Mouse (Mus musculus) cerebellum, adult (tissue): ENCODE measurements at regions not wholly inside any gene's neighbourhood (a gene's known extent, or its start where the extent isn't known, plus 50 kb on each side); places are given as distances from the start of the nearest gene placed in this dataset.
A peak's percentile ranks its signal among the peaks of the same experiment; 100 is the strongest.
"Not testable (repeated sequence)": the region's sequence is repeated elsewhere in the genome, so short reads cannot be mapped to it uniquely, and the experiment has no call there.

ENCODE experiments used
- ATAC-seq: cut with Nextera tagmentation; 2 replicates; pipeline ENCODE4 v1.9.2; 2017; ENCODE audit warnings: mild to moderate bottlenecking, moderate library complexity, mixed read lengths; ENCODE audit not compliant: insufficient number of reproducible peaks, low FRiP score, low TSS enrichment

DNA sequence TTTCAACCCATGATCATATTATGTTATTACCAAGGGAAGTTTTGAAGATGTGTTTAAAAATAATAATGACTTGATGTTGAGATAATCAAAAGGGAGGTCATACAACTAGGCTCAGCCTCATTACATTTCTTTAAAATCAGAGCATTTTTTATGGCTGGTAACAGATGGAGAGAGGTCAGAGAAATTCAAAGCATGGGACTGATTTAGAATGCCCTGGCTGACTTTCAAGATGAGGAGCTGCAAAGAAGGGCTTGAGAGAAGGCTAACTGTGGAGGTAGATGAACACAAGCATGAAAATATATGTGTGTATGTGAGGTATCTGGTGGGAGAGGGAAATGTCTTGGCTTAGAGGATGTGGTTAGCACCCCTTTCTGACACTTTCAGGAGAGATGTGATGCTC, 502.6 kb upstream of the Gdi2 start:
- ATAC-seq, result not testable (repeated sequence)

DNA sequence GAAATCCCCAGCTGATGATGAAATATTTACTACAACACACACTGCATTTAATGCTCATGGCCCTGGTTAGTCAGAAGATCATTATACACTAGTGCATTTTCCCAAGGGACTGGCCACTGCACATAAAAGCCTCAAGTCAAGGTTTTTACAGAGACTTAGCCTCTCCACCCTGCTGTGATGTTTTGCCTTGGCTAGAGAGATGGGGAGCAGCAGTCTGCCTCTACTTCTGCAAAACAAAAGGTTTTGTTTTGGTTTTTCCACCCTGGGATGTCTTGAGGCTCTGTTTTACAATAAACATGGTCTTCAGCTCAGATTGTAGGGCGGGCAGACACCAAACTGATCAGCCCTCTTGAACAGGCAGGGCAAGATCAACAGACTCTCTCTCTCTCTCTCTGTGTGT, 500.9 kb upstream of the Gdi2 start:
- not testable (repeated sequence) for ATAC-seq

DNA sequence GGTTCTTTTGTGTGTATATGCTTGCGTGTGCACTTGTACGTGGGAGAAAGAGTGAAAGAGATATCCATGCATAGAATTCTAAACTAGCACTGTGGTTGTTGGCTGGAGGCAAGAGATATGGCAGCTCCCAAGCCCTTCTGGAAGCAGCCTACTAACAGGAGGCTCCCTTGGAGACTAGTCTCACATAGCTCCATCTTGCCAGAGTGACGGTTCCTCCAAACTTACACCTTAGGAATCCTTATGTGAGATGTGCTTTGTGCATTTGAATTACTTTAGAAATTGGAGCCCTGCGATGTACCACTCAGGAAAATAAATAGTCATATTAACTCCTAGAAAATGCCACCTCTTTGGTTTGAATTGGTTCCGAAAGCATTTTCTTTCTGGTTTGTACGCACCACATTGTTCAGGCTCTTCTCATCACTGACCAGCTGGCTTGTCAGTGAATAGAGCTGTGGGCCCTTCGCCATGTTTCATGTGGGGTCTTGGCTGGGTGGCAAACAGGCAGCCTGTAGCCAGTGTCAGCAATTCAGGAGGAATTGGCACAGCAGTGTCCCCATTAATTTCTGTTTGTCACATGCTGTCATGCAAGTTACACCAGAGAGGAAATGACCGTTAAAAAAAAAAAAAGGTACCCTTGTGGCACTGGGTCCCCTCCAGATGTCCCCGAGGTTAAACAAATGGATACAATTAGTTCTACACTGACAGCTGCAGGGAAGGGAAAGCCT, 491.3 kb upstream of the Gdi2 start:
- ATAC-seq, result 0 out of 2 replicates have a peak, but pooled peaks have one; percentile 40

DNA sequence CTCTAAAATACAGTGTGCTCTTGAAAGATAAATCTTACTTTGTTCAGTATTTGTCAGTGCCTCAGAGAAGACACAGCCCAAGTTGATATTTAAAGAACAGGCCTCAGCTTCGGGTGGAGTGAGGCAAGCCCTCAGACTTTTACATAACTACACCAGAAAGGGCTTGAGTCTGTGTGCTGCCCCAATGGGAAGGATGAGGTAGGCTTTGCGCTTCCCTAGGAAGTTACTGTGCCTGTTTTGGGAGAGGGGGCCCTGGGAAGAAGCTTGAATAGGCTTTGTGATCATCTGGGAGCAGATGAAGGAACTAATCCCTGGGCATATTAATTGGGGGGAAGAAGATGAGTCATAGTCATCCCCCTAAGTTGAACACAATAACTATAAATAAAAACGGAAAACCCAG, 454.4 kb upstream of the Gdi2 start:
- ATAC-seq, result not testable (repeated sequence)

DNA sequence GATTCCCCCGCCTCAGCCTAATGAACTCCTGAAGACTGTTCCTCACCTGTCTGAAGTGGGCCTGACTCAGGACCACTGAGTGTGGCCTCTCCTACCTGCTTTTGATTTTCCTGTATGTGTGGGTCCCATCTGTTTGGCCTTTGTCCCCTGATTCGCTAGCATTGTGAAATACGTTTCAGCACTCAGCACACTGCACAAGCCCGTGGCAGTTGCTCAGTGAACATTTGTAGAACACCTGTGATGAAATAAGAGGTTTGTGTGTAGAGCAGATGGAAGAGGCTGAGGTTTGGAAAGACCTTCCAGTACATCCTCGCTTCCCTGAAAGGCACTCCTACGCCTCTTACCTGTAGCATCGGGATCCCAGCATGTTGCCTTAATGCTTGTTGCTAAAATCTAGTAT, 447.9 kb upstream of the Gdi2 start:
- ATAC-seq, result not testable (repeated sequence)

DNA sequence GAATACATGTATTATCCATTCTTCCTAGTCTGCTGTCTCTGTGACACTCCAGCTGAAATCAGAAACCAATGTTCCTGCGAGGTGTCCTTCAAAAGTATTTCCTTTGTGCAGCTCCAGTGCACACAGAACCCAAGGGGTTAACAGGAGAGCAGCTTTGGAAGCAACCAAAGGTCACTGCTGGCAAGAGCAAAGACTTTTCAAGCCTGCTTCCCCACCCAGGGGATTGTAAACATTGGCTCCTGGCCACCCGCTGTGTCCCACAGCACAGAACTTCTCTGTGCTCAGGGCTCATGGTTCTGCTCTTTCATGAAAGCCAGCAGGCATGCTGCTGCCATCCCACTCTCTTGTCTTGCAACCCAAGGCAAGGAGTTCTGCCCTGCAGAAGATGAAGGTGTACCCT, 431.3 kb upstream of the Gdi2 start:
- not testable (repeated sequence) for ATAC-seq

DNA sequence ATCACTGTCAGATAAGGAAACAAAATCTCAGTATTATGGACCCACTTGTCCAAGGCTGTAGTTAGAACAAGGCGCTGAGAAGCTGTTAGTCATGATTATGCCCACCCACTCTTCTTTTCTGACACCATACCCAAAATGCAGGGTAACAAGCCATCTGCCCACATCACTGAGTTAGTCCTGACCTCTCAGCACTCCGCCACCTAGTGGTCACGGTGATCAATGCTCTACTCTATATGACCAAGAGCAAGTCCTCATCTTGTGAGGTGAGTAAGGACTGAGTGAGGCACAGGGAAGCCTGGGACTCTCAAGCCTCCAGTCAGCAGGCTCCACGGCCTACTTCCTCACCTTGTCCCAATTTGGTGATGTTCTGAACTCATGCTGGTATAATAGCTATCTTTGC, 409.7 kb upstream of the Gdi2 start:
- peak; percentile 68; the same call in 1 of the 2 replicates for ATAC-seq

DNA sequence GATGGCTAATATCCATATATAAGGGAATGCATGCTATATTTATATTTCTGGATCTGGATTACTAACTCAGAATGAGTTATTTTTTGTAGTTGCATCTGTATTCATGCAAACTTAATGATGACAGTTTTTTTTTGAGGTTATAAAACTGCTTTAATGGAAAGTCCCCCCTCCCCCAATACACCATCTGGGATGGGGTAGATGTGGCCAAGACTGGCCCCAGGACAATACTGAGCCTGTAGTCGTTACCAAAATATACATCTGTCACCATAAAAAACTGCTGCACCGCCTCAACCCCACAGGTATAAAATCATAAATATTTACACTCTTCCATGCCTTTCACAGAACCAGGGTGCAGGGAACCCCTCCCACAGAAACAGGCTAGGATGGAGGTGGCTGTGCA, 400.6 kb upstream of the Gdi2 start:
- not testable (repeated sequence) for ATAC-seq

DNA sequence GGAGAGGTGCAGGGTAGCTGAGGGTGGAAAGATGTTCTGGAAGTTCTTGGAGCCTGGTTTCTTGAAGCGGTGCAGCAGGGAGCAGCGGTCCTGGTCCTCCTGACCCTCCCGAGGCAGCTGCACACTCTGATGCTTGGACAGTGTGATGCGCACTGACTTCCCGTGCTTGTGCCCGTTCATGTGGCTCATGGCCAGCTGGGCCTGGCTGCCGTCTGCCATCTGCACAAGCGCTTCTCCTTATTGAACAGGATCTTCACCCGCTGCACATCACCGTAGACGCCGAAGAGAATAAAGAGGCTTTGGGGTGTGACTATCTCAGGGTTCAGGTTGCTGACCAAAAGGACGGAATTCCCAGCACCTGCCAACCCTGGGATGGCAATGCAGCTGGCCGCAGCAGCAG, 399.2 kb upstream of the Gdi2 start:
- peak; percentile 58 for ATAC-seq

DNA sequence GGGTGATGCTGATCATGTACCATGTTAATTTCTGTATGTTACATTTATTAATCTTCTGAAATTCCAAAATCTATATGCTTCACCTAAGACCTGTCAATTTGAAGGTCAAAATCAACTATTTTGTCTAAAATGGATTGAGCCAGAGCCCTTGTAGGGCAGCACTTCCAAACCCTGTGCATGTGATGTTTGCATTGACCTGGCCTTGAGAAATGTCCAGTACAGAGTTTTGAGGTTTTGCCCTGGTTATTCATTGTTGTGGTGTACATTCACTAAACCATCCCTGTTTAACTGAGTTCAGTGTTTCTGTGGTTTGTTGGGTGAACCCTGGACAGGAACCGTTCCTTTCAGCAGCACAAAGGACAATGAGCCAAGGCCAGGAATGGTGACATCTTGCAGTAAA, 392.4 kb upstream of the Gdi2 start:
- ATAC-seq, result not testable (repeated sequence)
